Mouse (Mus musculus) cerebellum, adult 9-11 months (tissue): ENCODE data around the gene Hdgfl2.
"Not testable (repeated sequence)": the region's sequence is repeated elsewhere in the genome, so short reads cannot be mapped to it uniquely, and the experiment has no call there.

Experiments used
- DNase-seq: peaks from one replicate; pipeline ENCODE4 v3.0.0; 2022

Gene Hdgfl2

DNA sequence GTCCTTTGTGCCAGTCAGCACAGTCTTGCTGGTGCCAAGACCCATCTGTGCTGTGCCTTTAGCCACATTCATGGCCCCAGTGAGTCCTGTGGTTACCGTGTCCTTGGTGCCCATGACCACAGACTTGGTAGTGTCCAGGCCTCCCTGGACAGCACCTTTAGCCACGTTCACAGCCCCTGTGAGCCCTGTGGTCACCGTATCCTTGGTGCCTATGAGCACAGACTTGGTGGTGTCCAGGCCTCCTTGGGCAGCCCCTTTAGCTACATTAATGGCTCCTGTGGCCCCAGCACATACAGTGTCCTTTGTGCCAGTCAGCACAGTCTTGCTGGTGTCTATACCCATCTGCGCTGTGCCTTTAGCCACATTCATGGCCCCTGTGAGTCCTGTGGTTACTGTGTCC lies 27.0 kb downstream of the Hdgfl2 start:
- not testable (repeated sequence) for DNase-seq

DNA sequence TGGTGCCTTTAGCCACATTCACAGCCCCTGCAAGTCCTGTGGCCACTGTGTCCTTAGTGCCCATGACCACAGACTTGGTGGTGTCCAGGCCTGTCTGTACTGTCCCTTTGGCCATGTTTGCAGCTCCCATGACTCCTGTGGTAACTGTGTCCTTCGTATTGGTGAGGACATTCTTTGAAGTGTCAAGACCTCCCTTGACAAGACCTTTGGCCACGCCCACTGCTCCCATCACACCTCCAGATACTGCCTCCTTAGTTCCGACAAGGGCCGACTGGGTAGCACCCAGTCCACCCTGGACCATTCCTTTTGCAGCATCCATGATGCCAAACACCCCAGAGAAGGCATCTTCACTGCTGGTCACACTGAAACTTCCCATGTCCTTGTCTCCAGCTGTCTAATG lies 27.5 kb downstream of the Hdgfl2 start:
- DNase-seq, result no peak

DNA sequence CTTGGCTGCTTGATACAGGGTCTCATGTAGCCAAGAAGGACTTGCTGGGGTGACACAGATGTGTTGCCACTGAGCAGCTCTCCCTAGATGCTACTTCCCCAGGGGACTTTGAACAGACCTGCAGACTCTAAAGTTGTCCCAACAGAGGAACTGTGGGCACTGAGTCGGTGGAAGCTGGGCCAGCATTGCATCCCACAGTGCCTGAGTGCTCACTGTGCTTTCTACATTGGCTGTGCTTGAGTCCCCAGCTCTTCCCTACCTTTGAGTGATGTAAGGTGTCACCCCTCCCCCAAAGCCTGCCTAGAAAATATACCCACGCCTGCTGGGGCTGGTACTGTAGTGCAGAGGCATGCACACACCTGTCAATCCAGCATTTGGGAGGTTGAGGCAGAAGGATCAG lies 28.3 kb downstream of the Hdgfl2 start:
- no peak for DNase-seq

DNA sequence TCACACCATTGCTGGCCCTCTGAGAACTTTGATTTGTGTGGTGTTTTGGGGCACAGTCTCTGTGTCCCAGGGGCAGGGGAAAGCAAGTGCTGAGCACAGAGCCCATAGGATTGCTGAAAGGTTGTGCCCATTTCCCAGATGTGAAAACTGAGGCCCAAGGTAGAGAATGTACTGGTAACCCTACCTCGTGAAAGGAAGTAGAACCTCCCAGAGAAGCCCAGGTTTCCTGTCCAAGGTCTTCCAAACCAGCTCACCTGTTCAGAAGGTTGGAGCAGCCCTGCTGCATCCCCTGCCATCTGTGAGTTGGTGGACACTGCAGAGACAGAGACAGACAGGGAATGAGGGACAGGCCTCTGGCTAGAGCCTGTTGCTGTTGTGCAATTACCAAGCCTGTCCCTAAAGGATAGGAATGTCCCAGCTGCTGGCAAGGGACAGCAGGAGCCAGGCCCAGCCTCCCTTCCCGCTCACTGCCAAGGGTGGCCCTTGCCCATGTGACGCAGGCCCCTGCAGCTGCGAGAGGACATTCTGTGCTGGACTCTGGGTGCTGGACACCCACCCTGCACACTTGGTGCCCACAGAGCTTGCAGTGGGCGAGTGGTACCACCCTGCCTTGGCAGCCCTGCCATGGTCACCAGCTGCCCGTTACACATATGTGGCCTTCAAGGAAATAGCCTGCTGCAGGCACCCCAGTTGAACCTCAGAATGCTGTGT lies 29.1 kb downstream of the Hdgfl2 start:
- DNase-seq, result peak; percentile 50

DNA sequence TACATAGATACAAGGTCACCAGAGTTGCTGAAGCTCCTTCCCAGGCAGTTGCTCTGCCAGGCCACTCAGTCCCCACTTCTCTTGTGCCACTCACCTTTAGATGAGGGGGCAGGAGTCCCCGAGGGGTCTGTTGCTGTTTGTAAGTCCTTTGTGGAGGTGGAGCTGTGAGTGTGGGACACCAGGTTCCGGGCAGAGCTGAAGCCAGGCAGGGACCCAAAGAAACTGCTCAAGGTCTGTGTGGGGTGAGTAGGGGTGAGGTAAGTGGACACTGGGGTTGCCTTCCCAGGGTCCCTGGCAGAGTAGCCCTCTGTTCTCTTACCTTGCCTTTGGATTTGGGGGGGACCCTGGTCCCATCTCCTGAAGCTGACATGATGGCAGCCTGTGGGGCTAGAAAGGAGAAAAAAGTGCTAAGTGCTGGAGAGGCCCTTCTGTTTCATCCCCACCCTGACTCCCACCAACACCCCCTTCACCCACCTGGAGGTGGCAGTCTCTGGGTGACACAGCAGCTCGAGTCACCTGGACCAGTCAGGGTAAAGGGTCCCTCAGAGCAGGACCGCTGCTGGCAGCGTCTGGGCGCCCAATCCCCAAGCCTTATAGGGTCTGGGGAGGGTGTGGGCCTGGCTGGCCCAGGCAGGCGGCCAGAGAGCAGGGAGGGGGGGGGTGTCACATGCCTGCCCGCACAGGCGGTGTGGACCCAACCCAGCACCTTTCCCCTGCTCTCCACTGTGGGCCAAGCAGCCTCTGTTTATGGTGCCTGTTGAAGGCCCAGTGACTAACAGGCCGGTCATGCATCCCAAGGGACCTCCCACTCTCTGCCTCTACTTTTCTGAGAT lies 30.0 kb downstream of the Hdgfl2 start, which contains the start of gene Plin4:
Plin4 (minus strand) TSS at position 585 of the 833 bp plus-strand sequence.
- DNase-seq, result no peak

DNA sequence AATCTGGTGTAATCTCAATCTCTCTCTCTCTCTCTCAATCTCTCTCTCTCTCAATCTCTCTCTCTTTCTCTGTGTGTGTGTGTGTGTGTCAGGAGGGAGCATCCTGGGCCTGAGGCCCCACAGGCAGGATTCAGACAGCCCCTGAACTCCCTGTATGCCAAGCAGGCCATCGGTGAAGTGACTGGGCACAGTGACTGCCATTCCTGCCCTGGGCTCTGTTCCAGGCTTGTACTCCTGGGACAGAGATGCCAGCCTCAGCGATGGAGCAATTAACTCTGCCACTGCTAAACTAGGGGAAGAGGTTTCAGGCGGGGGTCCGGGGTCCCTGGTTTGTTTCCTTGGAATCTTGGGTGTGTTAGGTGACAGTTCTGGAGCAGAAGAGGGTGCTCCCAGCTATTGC lies 31.1 kb downstream of the Hdgfl2 start:
- no peak for DNase-seq

DNA sequence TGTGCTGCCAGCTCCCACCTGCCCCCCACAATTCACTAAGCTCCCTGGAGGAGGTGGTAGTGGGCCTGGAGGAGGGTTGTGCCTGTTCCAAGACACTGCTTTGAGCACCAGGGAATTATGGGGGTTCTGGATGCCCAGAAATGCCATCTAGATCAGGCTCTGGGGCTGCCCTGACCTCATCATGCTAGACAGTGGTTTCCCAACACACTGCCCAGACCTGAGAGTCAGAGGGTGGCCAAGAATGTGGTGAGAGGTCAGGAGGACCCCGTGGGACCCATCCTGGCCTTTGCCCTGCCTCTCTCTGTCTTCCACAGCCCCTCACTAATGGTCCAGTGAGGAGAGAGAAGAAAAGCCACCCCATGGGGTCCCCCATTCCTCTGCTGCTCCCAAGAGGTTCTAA lies 31.6 kb downstream of the Hdgfl2 start:
- DNase-seq, result no peak

DNA sequence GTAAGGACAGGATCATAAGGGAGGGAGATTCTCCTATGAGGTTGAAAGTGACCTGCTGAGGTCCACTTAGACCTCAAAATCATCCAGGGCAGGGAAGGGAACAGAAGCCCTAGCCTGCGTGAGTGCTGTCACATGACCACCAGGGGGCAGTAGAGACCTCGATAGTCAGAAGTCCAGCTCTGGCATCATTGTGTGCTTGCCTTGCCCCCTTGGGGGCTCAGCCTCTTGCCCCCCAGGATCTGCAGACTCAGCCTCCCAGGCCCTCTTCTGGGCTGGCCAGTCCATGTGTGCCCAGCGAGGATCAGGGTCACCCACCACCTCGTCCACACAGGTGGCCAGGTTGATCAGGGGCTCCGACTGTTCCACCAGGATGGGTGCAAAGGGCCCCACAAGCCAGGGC lies 32.4 kb downstream of the Hdgfl2 start:
- DNase-seq, result peak; percentile 70

DNA sequence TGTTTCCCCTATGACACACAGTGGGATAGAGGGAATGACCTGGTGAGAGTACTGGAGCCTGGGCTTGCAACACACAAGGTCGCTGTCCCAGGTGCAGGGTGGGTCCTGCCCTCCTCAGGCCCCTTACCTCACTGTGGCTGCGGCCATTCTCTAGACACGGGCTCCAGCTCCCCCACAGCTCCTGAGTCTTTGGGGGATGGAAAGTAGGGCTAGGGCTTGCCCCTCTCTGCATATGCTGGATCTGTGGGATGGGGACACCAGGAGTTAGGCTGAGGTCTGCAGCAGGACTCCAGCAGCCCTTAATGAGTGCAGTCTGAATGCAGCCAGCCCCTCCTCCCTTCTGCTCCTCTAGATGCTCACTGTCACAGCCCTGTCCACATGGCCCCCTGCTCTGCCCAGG lies 33.3 kb downstream of the Hdgfl2 start:
- DNase-seq, result no peak

DNA sequence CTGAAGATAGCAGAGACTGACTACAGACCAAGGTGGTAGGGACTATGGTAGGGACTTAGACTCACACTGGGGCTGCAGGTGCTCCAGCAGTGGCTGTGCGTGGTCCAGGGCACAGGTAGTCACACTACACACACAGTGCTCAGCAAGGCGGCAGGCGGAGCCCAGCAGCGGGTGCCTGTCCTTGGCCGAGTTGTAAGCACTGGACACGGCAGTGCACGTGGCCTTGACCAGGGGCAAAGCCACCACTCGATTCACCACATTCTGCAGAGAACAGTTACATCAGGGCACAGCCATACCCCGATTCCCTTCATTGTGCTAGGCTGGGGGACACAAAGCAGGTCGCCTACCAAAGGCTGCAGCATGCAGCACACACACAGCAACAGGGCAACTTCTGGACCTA lies 36.8 kb downstream of the Hdgfl2 start:
- no peak for DNase-seq

DNA sequence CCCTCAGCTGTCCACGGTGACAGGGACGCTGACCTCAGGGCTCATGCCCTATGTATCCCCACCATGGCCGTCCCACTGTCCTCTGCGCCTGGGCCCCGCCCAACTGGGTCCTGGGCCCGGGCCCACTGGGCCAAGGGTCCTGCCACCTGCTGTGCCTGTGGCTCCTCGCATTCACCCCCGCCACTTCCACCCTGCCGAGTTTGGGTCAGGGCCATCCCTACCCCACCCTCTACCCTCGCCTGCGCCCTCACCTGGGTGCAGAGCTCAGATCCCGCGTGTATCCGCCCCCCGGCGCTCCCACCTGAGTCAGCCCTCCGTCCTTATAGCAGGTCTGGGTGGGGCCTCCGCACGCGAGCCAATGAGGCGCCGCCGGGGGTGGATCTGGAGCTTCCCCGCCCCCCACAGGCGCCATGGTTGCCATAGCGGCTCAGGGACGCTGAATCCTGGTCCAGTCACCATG lies 37.8 kb downstream of the Hdgfl2 start, which contains the start of gene Plin5:
Plin5 (minus strand) TSS at position 346 of the 460 bp plus-strand sequence.
- DNase-seq, result peak; percentile 53

DNA sequence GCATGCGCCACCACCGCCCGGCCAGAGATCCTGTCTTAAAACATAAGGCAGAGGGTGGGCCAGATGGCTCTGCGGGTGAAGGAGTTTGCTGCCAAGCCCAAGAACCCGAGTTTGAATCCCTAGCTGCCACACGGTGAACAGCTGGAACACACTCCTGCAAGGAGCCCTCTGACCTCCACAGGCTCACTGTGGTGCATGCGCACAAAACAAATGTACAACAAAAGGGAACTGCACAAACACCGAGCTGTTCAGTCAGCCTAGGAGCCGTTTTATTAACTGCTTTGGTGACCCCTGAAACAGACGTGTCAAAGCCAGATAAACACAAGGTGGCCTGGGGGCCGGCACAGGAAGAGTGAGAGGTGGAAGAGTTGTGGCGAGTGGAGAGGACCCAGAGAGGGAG lies 40.0 kb downstream of the Hdgfl2 start:
- DNase-seq, result peak; percentile 31

DNA sequence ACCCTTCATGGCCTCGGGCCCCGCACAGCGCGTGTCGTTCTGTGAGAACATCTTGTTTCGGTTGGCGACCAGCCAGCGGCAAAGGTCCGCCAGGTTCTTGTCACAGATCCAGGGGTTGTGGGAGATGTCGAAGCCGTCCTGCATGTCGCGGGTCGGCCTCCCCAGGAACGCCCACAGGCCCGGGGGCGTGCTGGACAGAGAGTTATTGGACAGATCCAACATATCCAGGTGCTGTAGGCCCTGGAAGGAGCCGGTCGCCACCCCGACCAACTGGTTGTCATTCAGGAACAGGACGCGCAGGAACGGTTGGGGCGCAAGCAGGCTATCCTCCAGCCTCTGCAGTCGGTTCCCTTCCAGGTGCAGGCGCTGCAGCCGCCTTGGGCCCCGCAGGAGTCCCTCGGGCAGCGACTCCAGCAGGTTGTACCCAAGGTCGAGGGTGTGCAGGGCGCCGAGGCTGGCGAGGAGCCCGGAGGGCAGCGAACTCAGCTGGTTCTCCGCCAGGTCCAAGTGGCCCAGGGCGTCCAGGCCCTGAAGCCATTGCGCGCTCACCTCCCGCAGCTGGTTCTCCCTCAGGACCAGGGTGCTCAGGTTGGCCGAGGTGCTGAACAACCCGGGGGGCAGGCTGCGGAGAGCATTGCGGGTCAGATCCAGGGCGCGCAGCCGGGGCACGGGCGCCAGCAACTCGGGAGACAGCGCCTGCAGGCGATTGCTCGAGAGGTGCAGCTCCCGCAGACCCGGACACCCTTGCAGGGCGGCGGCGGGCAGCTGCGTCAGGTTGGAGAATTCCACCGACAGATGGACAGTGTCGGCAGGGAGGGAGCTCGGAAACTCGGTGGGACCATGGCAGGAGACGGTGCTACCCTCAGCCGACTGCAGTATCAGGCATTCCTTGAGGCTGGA lies 40.8 kb downstream of the Hdgfl2 start:
- peak; percentile 73 for DNase-seq

DNA sequence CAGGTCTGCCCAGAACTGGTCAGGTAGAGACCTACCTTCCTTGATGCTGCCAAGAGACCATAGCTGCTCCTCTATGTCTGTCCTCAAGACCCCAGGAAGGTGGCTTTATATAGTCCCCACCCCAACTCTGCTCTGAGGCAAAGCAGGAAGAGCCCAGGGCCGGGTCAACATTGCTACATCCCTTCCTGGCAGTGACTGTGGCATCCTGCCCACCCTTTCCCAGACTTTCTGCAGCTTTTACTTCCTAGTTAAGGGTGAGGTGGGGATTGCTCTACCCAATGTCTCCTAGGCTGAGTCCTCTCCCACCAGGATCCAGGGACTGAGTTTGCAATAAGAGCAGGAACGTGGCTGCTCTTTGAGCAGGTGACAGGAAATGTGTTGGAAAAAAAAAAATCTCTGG lies 42.4 kb downstream of the Hdgfl2 start, which contains the start of gene Lrg1:
Lrg1 (minus strand) TSS at position 176 of the 400 bp plus-strand sequence.
- no peak for DNase-seq

DNA sequence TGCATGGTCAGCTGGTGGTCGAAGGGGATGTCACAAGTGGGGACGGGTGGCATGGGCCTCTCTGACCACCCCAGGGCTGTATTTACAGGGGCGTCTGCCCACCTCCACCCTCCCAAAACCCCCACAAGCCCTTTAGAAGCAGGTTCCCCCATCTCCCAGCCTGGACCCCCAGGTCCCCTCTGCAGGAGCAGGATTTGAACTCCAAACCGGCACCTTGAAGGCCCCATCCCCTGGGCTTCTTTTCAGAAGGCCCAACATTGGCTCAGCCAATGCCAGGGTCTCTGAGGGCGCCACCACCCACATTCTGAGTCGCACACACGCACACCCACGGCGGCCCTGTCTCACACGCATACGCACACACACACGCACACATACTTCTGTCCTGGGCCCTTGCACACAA lies 43.7 kb downstream of the Hdgfl2 start:
- peak; percentile 35 for DNase-seq

DNA sequence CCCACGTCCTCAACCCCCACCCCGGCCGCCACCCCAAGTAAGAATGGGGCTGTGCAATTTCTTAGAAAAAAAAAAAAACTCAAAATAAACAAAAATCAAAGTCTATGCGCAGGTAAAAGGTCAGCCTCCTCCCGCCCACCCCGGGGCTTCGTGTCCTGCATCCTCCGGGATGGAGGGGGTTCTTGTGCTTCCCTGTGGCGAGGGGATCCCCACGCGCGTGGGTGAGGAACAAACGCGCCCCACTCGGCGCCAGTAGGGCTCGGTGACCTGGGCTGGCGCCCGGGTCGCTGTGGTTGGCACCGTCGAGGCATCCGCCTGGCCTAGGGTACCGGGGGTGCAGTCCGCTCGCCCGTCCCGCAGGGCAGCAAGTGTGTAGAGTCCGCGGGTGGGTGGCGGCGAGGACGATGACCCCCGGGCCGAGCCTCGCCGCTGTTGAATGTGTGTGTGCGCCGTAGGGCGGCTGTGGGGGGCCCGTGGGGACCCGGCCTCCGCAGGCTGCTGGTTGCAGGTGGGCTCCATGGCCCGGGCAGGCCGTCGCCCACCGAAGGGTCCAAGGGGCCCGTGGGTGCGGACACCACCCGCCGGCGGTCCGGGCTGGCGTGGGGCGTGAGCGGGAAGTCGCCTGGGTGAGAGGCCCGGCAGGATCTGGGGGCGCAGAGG lies 44.4 kb downstream of the Hdgfl2 start:
- peak; percentile 40 for DNase-seq

DNA sequence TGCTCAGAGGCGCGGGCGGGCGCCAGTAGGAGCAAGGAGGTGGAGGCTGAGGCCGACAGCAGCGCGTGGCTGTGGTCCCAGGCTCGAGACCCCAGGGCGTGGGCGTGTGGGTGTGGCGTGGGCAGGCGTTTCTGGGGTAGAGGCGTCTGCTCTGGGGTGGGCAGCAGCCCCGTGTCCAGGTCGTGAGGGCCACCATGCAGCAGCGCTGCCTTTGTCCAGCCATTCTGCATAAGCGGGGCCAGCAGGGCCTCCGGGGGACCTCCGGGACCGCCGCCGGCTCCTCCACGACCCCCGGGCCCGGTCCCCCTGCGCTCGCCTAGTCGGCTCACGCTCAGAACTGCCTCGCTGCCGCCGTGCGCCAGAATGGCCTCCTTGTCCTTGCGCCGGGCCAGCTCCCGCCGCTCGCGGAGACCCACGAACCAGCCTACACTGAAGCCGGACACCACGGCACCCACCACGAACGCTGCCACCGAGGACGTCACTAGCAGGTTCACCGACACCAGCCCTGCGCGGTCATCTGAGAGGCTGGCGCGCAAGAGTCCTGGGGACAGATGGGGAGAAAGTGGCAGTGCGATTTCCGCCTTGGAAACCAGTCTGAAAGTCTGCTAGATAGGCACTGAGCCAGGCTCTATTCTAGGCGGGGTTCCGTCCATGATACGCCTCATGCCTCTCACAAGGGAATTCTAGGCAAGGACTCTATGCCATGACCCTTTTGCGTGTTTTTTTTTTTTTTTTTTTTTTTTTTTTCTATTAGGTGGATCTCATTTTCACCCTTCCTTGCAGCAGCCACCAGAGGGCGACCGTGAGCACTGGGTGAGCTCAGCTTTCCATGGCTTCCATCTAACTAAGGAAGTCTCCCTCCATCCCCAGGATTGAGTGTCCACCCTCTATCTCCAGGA lies 45.2 kb downstream of the Hdgfl2 start:
- DNase-seq, result peak; percentile 54

DNA sequence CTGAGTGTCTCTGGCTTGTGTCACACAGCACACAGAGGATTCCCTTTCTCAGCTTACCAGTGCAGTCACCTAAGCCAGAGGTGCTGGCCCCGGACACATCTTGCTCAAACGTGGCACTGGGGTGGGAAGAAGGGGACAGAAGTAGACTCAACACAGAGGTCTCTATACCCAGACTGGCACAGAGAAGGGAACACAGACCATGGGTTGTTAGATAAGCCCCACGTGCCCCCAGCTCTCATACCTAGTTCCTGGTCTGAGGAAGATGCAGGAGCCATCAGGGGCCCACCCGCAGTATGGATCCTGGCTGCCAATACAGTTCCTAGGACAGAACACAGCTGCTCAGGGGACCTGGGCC lies 45.8 kb downstream of the Hdgfl2 start:
- DNase-seq, result no peak

DNA sequence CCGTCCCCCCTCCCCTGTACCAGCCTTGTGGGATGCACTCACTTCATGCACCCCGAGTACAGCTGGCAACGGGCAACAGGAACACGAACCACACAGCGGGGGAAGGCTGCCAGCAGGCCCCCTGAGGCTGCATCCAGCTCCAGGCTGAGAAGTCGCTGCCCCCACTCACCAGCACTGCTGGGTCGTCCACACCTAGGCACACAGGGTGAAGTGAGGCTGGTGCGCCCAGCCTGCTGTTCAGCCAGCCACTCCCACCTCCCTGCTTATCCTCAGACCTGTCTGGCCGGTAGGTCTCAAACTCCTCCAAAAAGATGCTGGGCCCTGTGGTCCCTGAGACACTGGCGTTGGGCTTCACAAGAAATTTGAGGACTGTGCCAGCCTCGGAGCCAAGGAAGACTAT lies 46.7 kb downstream of the Hdgfl2 start:
- peak; percentile 40 for DNase-seq

DNA sequence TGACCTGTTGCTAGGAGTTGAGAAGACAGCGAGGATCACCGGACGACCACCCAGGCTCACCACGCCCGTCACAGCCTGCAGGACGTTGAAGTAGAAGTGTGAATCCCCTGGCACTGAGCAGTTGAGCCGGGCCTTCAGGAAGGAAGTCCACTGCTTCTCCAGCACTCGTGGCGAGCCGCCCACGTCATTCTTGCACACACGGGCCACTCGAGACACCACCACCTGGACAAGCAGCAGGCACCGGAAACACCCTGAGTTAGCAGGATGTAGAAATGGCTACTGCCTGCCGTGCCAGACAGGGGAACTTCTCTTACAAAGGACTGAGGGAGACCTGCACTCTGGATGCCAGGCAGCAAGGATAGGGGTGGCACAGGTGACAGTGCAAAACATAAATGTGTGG lies 48.8 kb downstream of the Hdgfl2 start:
- DNase-seq, result peak; percentile 53

DNA sequence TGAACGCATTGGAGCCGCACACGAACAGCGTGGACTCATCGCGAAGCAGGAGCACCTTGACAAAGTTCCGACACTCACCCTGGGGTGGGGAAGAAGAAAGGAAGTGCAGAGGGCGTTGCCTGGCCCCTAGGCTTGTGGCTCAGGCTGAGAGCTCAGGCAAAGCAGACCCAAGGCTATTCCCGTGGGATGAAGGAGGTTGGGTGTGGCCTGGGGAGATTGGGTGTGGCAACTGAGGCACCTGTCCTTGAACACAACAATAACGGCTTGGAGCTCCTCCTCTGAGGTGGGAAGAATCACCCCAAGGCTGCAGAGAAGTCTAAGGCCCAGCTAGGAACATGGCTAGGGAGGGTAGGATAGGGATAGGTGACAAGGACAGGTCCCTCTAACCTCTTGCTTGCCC lies 51.7 kb downstream of the Hdgfl2 start:
- peak; percentile 42 for DNase-seq
